Mouse (Mus musculus) cortical plate, adult 2 months (tissue): ENCODE results near the gene Btaf1.

Experiments
- CTCF ChIP-seq: fragments of 200-500 bp; IDR thresholded peaks from 2 replicates; pipeline ENCODE4 v1.5.1; 2011; ENCODE audit warnings: mild to moderate bottlenecking, control low read depth, low read length; ENCODE audit not compliant: insufficient read depth; ENCODE audit errors: extremely low read depth
- POLR2A ChIP-seq: fragments of 200-500 bp; IDR thresholded peaks from 2 replicates; pipeline ENCODE4 v1.6.1; 2011; ENCODE audit warnings: mild to moderate bottlenecking, low read length, control low read depth; ENCODE audit not compliant: insufficient read depth; ENCODE audit errors: extremely low read depth

DNA sequence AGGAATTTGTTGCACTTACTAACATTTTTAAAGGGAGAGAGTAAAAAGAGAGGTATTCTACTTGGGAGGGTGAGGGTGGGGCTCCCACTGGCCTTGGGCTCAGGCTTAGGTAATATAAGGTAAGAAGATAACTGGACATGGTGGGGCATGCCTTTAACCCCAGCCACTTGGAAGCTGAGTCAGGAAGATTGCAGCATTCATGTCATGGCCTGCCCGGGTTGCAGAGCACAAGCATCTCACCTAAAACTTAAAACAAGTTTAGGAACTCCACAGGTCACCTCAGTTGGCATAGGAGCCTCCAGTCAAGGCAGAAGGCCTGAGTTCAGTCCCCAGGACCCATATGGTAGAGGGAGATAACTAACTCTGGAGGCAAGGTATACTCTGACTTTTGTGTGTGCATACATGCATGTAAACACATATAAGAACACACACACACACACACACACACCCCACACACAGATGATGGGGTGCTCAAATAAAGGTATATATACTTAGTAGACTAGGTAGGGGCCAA is 8.9 kb upstream of the Btaf1 start:
- no peak for TF ChIP-seq CTCF
- TF ChIP-seq POLR2A: no peak
